Mouse (Mus musculus) stomach, embryonic 15.5 days (tissue): ENCODE measurements around the gene Tdp1. TPM values are rescaled to one million over a fixed set of nuclear protein-coding genes. Genes with fewer than 3 reads are reported as not detected.

ENCODE experiments used
- ATAC-seq: fragments of 200-750 bp; cut with Nextera tagmentation; 2 replicates; pipeline ENCODE4 v1.8.0; 2017; ENCODE audit warnings: low read depth, moderate number of reproducible peaks, moderate TSS enrichment; ENCODE audit not compliant: insufficient read depth, low FRiP score
- H3K27ac ChIP-seq: fragments of 300-500 bp; sonication (generic); 2 replicates; pipeline ENCODE4 v1.5.1; 2015; ENCODE audit warnings: mild to moderate bottlenecking, inconsistent platforms
- H3K27me3 ChIP-seq: fragments of 300-500 bp; sonication (generic); replicated peaks from 2 replicates; pipeline ENCODE4 v1.6.1; 2015; ENCODE audit warnings: inconsistent platforms
- H3K36me3 ChIP-seq: fragments of 300-500 bp; sonication (generic); 2 replicates; pipeline ENCODE4 v1.6.1; 2015; ENCODE audit warnings: inconsistent platforms
- H3K4me1 ChIP-seq: fragments of 300-500 bp; sonication (generic); 2 replicates; pipeline ENCODE4 v1.6.1; 2015; ENCODE audit warnings: inconsistent platforms
- H3K4me2 ChIP-seq: fragments of 300-500 bp; sonication (generic); 2 replicates; pipeline ENCODE4 v1.6.1; 2015; ENCODE audit warnings: mild to moderate bottlenecking, inconsistent platforms
- H3K4me3 ChIP-seq: fragments of 300-500 bp; sonication (generic); replicated peaks from 2 replicates; pipeline ENCODE4 v1.5.1; 2015; ENCODE audit warnings: inconsistent platforms
- H3K9ac ChIP-seq: fragments of 300-500 bp; sonication (generic); 2 replicates; pipeline ENCODE4 v1.6.1; 2015; ENCODE audit warnings: inconsistent platforms
- H3K9me3 ChIP-seq: fragments of 300-500 bp; sonication (generic); 2 replicates; pipeline ENCODE4 v1.6.1; 2016; ENCODE audit warnings: inconsistent platforms
- WGBS: fragments of 180-500 bp; shearing (Covaris S2); methylation state at CpG from one replicate; pipeline ENCODE4 v1.1.7; 2015; 5-methylcytosine and 5-hydroxymethylcytosine counted together
- polyA plus RNA-seq: library from polyadenylated mRNA; unstranded; fragments of >200 nt; fragmentation: Nextera tagmentation; extraction: Ambion mirVana; gene quantifications from 2 replicates; pipeline ENCODE4 v1.2.1, GENCODE M21; 2015

Gene Tdp1
- polyA plus RNA-seq, 1 experiment from 2014 or later, result 46.0 TPM

DNA sequence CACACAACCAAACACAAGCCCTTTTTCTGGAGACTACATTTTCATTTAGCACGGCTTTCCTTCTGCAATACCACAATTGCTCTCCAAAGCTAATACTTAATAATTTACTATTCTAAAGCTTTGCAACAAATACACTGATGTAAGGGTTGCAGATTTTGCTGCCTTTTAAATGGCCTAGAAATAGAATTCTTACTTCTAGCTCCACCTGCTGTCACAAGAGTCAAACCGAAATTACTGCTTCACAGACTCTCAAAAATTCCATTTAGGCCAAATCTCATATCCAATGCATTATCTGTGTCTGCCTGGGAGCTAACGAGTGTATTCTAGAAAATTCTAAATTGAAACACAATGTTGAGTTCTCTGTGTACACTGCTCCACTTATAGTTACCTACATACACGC is 23.3 kb upstream of the Tdp1 start:
- Histone ChIP-seq H3K9me3 (no peaks in the 10 kb centered on the region), H3K4me3 (no peak overlapping the region), H3K4me1 (no peaks in the 10 kb centered on the region), H3K9ac (no peak overlapping the region), H3K36me3 (no peaks in the 10 kb centered on the region), H3K4me2 (no peak overlapping the region), H3K27me3 (no peaks in the 10 kb centered on the region), H3K27ac (no peak overlapping the region)
- 78% methylated on average over 4 of the region's 4 CpGs for WGBS
- no peak for ATAC-seq

DNA sequence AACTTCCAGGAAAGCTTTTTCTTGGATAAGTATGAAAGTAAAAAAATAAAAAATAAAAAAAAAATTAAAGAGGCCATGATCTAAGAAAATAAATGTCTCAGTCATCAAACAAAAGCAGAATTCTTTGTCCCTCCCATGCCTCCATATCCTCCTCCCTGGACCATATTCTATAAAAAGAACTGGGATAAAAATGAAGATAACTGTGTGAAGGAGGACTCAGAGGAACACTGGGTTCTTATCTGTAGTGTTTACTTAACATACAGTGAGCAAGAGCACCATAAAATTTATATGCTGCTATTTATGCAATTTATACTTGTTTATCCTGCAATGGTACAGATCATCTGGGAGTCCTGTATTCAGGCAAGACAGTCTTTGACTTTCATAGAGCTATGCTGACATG is 19.7 kb upstream of the Tdp1 start:
- no peaks in the 10 kb centered on the region for H3K4me1 ChIP-seq
- H3K4me3 ChIP-seq, result no peak overlapping the region
- no peaks in the 10 kb centered on the region for H3K9me3 ChIP-seq
- H3K4me2 ChIP-seq, result no peak overlapping the region
- H3K27ac ChIP-seq, result no peak overlapping the region
- H3K36me3 ChIP-seq, result no peaks in the 10 kb centered on the region
- no peaks in the 10 kb centered on the region for H3K27me3 ChIP-seq
- no peak for ATAC-seq
- no peak overlapping the region for H3K9ac ChIP-seq

DNA sequence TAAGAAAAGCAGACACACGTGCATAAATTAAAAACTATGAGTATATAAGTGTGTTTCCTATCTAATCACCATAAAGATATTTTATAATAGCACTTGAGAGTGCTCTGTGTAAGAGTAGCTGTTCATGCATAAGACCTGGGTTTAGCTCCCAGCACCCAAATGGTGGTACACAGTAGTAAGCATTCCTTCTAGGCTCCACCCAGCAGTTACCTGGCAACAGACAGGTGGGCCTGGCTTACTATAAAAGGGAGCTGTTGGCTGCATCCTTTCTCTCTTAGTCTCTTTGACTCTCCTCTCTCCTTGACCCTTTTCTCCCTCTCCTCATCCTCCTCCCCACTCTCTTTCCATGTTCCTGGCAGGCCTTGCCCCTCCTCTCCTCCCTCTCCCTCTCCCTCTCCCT is 15.5 kb upstream of the Tdp1 start:
- Histone ChIP-seq H3K36me3 (no peaks in the 10 kb centered on the region), H3K4me3 (no peak overlapping the region), H3K27me3 (no peaks in the 10 kb centered on the region), H3K4me2 (no peak overlapping the region), H3K9ac (no peak overlapping the region), H3K27ac (no peak overlapping the region), H3K4me1 (no peaks in the 10 kb centered on the region), H3K9me3 (no peaks in the 10 kb centered on the region)
- WGBS, result 85% methylated on average over 1 of the region's 1 CpGs
- ATAC-seq, result no peak

- H3K9me3 ChIP-seq, result no peaks in the 10 kb centered on the region
- WGBS, result 67% methylated on average over 3 of the region's 3 CpGs
- no peaks in the 10 kb centered on the region for H3K27me3 ChIP-seq
- ATAC-seq, result no peak
- H3K27ac ChIP-seq, result no peak overlapping the region
- no peaks in the 10 kb centered on the region for H3K36me3 ChIP-seq
- H3K9ac ChIP-seq, result no peak overlapping the region
- H3K4me3 ChIP-seq, result no peak overlapping the region
- no peak overlapping the region for H3K4me2 ChIP-seq
- H3K4me1 ChIP-seq, result no peaks in the 10 kb centered on the region
Observed at GRCm38 (mm10) chr12:99873443-99873842, 10.9 kb upstream of the Tdp1 start.

DNA sequence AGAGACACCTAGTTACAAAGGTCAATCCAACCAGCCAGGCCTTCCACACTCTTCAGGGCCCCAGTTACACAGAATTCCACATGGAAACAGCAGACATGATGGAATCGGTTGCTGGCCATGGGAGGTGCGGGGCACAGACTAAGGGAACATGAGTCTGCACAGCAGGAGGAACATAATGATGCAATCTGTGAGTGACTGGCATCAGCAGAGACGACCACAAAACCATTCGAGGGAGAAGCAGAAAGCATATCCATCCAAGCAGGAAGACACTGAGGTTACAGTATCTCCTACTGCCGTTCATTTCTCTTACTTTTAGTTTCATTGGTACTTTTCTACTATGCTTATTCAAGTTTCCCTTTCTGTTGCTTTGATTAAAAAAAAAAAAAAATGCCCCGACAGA is 9.7 kb upstream of the Tdp1 start:
- ATAC-seq, result no peak

GRCm38 (mm10) chr12:99883000-99883712 is 1.2 kb upstream of the Tdp1 start:
- Histone ChIP-seq H3K36me3 (no peaks in the 10 kb centered on the region), H3K4me2 (peak overlapping the region; percentile 95), H3K27ac (peak overlapping the region; percentile 91), H3K9ac (peak overlapping the region; percentile 43; the same call in 1 of the 2 replicates), H3K4me1 (peaks cover 4% of the 10 kb centered on the region; the same call in 1 of the 2 replicates), H3K9me3 (no peaks in the 10 kb centered on the region), H3K27me3 (no peaks in the 10 kb centered on the region), H3K4me3 (peak overlapping the region; percentile 86)
- ATAC-seq, result peak; percentile 96
- under 1% methylated on average over 38 of the region's 38 CpGs for WGBS

More for the DNA sequence above, 9.7 kb upstream of the Tdp1 start:
- Histone ChIP-seq H3K27me3 (no peaks in the 10 kb centered on the region), H3K9ac (no peak overlapping the region), H3K9me3 (no peaks in the 10 kb centered on the region), H3K4me2 (no peak overlapping the region), H3K36me3 (no peaks in the 10 kb centered on the region), H3K4me3 (no peak overlapping the region), H3K27ac (no peak overlapping the region), H3K4me1 (no peaks in the 10 kb centered on the region)
- WGBS, result 78% methylated on average over 6 of the region's 6 CpGs

GRCm38 (mm10) chr12:99883713-99884105 is 608 bp upstream of the Tdp1 start:
- no peak for ATAC-seq
- under 1% methylated on average over 11 of the region's 11 CpGs for WGBS

DNA sequence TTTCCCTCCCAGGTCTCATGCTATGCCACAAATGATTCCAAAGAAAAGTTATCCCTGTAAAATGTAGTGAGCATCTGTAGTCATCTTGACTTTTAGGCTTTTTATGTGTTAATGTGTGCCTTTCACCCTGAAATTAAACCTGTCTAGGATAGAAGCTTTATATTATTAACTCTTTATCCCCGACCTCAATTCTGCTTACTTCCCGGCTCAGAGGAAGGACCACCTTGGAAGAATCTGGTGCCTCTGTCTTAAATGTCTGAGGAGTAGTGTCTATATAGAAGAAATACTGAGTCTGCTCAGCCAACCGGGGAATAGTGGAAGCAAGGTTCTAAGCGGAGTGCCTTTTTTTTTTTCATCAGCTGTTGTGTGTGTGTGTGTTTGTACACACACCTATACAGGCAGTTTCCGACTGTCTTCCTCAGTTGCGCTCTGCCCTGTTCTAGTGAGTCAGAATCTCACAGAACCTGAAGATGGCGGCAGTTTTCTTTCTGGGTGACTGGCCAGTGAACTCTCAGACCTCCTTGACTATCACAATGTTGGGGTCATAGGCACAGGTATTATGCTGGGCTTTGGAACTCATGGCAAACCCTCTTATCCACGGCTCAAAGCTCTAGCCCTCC is 1.1 kb downstream of the Tdp1 start:
- 43% methylated on average over 8 of the region's 8 CpGs for WGBS
- H3K27me3 ChIP-seq, result no peaks in the 10 kb centered on the region
- no peak for ATAC-seq
- H3K4me2 ChIP-seq, result peak overlapping the region; percentile 95
- H3K9ac ChIP-seq, result 0 out of 2 replicates have a peak overlapping the region, but pooled peaks have one; percentile 82
- no peak overlapping the region for H3K27ac ChIP-seq
- peak overlapping the region; percentile 86 for H3K4me3 ChIP-seq
- no peaks in the 10 kb centered on the region for H3K36me3 ChIP-seq
- no peaks in the 10 kb centered on the region for H3K9me3 ChIP-seq
- H3K4me1 ChIP-seq, result peaks cover 4% of the 10 kb centered on the region; the same call in 1 of the 2 replicates

More at GRCm38 (mm10) chr12:99883713-99884105, 608 bp upstream of the Tdp1 start:
- Histone ChIP-seq H3K4me3 (peak overlapping the region; percentile 86), H3K27me3 (no peaks in the 10 kb centered on the region), H3K9ac (peak overlapping the region; percentile 82; the same call in 1 of the 2 replicates), H3K9me3 (no peaks in the 10 kb centered on the region), H3K4me1 (peaks cover 4% of the 10 kb centered on the region; the same call in 1 of the 2 replicates), H3K4me2 (peak overlapping the region; percentile 95), H3K36me3 (no peaks in the 10 kb centered on the region), H3K27ac (peak overlapping the region; percentile 91)

DNA sequence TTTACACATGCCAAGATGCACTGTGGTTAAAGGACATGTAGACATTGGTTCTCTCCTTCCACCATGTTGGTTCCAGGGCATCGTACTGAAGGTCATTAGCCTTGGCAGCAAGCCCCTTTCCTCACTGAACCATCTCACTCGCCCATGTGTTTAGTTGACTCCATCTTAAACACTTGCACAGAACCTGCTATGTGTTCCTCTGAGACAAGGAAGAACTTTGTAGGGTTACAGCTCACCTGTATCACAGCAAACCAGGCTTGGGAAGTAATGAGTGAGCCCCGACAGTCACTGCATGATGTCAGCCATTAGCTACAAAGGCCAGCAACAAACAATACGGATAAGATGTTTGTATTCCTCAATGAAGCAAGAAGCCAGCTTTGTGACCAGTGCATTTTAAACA is 13.5 kb downstream of the Tdp1 start:
- Histone ChIP-seq H3K9ac (no peak overlapping the region), H3K4me1 (no peaks in the 10 kb centered on the region), H3K4me2 (no peak overlapping the region), H3K27ac (no peak overlapping the region), H3K4me3 (no peak overlapping the region), H3K27me3 (no peaks in the 10 kb centered on the region), H3K9me3 (no peaks in the 10 kb centered on the region), H3K36me3 (peaks cover 25% of the 10 kb centered on the region; the same call in 1 of the 2 replicates)
- 89% methylated on average over 4 of the region's 4 CpGs for WGBS
- no peak for ATAC-seq

DNA sequence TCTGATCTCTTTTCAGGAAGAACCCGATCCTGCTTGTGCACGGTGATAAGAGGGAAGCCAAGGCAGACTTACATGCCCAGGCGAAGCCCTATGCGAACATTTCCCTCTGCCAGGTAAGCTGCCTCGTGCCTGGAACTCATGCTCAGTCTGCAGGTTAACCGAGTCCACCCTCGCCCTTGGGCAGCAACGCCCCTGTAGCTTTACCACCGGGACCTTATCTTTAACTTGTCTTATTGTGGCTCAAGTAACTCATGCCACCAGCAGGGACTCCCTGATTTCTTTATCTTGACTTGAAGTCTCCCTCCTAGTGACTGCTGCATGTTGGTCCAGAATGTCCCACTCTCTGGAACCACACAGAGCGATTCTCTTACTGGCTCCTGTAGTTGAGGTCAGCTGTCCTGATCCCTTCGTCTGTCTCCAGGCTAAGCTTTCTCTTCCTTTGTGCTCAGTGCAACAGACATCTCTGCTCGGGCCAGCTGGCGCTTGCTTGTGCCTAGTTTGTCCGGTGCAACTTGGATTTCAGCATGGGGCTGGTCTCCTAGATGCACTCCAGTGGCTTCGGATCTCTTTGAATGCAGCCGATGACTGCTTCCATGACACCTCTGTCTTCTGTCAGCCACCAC is 14.0 kb downstream of the Tdp1 start:
- Histone ChIP-seq H3K4me1 (no peaks in the 10 kb centered on the region), H3K9me3 (no peaks in the 10 kb centered on the region), H3K9ac (no peak overlapping the region), H3K27me3 (no peaks in the 10 kb centered on the region), H3K4me3 (no peak overlapping the region), H3K4me2 (no peak overlapping the region), H3K36me3 (peaks cover 25% of the 10 kb centered on the region; the same call in 1 of the 2 replicates), H3K27ac (no peak overlapping the region)
- no peak for ATAC-seq
- WGBS, result 87% methylated on average over 16 of the region's 16 CpGs

- no peak overlapping the region for H3K27ac ChIP-seq
- H3K36me3 ChIP-seq, result peaks cover 19% of the 10 kb centered on the region; the same call in 1 of the 2 replicates
- no peaks in the 10 kb centered on the region for H3K27me3 ChIP-seq
- no peaks in the 10 kb centered on the region for H3K4me1 ChIP-seq
- no peak overlapping the region for H3K4me2 ChIP-seq
- no peak overlapping the region for H3K4me3 ChIP-seq
- no peak for ATAC-seq
- 26% methylated on average over 2 of the region's 3 CpGs for WGBS
- H3K9me3 ChIP-seq, result no peaks in the 10 kb centered on the region
- no peak overlapping the region for H3K9ac ChIP-seq
Observed at GRCm38 (mm10) chr12:99899991-99900390, 15.7 kb downstream of the Tdp1 start.
